Mouse (Mus musculus): ENCODE measurements at regions not wholly inside any gene's neighbourhood (a gene's known extent, or its start where the extent isn't known, plus 50 kb on each side); places are given as distances from the start of the nearest gene placed in this dataset.
A peak's percentile ranks its signal among the peaks of the same experiment; 100 is the strongest.

- no peak for DNase-seq
Observed at GRCm38 (mm10) chrX:140164859-140165258, 102.2 kb downstream of the Pih1h3b start.

DNA sequence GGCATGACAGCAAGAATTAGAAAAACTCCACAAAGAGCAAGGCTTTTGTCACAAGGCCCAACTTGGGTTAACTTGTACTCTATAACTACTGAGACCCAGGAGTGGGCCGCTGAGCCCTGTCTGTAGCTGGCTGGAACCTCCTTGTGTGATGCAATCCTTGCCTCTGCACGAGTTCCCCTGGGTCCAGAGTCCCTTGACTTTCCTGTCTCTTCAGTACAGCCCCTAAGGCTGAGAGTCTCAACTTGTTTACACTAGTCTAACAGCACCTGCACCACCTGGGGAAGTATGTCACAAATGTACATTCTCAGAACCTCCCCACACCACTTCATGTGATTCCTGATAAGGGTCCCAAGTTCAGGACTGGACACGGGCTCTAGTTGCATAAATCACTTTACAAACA lies 103.3 kb downstream of the Pih1h3b start:
- no peak for DNase-seq

DNA sequence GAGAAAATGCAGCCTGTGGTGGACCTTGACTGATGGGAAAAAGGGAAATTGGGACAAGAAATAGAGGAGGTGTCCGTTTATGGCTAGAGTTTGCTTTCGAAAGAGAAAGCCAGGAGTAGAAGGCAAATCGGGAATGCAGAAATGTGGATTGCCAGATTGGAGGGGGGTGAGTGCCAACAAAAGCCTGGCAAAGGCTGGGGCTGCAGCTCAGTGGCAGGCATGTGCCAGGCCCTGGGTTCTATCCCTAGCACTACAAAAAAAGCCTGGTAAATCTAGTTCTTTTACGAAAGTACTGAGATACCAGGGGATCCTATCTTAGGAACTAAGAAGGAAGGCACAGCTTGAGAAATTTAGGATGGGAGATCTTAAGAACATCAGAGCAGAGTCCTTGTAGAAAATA lies 117.2 kb downstream of the Pih1h3b start:
- no peak for DNase-seq

- DNase-seq: peak; percentile 14
Observed at GRCm38 (mm10) chrX:140183003-140183402, 120.3 kb downstream of the Pih1h3b start.

- no peak for DNase-seq
Observed at GRCm38 (mm10) chrX:140203676-140204075, 138.4 kb upstream of the Frmpd3 start.

- DNase-seq: peak; percentile 22
Observed at GRCm38 (mm10) chrX:140208791-140209190, 133.3 kb upstream of the Frmpd3 start.

- DNase-seq: no peak
Observed at GRCm38 (mm10) chrX:140212644-140213361, 129.3 kb upstream of the Frmpd3 start.

DNA sequence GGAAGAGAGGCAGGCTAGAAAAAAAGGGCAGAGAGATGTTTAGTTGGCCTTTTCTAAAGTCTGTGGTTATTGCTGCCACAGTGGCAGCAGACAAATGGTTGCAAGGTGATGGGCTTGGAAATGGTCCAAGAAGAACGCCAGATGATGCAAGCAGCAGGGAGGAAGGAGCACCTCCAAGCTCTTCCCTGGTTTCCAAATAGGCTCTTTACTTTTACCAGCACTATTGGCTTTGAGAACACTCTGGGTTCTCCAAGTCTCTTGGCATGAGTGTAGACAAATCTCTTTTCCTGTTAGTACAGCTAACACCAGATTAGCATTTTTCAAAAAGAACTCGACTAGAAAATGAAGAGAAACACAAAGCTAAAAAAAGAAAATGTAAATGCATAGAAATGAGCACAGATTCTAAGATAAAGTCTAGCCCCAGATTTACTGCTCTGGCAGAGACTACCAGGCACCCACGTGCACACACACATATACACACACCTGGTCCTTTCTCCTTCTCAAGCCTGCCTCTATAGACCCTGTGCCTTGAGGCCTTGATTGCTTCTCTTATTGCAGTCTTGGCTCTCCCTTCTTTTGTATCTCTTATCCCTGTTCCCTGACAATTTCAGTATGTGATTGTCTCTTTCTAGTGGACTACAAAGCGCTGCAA lies 127.7 kb upstream of the Frmpd3 start:
- DNase-seq: no peak

DNA sequence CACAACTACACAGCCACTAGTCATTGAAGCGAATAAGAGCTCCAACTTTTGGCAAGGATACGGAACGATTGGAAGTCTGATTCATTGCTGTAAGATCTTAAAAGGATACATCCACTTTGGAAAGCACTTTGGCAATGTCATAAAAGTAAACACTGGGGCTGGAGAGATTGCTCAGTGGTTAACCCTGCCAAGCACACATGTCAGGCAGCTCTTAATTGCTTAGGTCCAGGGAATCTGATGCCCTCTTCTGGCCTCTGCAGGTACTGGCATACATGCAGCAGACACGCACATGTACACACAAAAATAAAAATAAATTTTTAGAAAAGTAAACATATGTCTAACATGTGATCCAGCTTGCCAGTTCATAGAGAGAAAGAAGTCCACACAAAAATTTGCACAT lies 86.3 kb upstream of the Frmpd3 start:
- DNase-seq: no peak

GRCm38 (mm10) chrX:140269742-140270457 lies 72.2 kb upstream of the Frmpd3 start:
- DNase-seq: no peak

DNA sequence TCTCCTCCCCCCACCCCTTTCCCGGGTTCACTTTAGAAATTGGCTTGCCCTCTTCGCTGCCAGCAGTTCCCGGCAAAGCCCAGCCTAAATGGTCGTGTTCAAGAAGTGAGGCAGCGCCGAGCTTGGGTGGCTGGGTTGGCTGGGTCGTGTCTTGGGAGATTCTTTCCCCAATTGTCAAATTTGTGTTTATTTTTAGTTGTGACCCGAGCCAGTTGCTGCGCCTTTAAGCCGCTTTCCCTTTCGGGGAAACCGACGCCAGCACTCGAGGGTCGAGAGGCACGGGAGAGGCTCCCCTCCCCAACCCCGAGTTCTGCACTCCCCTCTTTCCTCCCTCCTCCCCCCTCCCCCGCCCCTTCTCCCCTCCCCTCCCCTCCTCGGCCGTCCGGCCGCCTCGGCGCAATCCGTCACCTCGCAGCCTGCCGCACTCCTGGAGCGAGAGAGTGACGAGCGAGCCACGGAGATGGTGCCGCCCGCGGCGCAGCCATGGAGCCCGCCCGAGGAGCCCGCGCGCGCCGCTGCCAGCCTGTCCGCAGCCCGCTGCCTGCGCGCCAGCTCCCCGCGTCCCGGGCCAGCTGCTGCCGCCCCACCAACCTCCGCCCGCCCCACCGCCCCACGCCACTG lies 64.6 kb upstream of the Frmpd3 start:
- peak; percentile 32 for DNase-seq

DNA sequence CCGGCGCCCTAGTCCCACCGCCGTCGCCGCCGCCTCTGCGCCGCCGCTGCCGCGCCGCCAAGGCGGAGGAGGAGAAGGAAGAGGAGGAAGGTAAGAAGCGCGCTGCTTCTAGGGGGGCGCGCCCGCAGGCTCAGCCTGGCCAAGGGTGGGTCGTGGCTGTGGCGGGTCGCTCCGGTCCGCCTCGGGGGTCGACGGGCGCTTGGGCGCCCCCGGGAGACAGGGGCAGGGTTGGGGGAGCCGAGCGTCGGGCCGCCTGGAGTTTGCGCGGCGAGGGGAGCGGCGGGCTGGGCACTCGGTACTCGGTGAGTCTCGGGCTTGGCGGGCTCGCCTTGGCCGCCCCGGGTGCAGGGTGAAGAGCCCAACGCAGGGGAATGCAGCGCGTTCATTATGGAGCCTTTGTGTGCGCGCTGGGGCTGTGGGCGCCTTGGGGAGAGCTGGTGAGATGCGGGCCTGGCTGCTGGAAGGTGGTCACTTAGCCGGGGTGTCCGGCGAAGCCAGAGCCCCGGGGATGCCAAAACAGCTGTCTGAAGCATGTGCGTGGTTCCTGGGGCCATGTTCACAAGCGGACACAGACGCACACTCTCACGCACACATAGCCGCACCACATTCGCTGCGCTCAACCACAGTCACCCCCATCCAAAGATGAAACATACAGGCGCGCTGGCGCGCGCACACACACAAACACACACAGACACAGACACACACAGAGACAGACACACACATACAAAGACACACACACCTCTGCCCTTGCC lies 63.9 kb upstream of the Frmpd3 start:
- no peak for DNase-seq

DNA sequence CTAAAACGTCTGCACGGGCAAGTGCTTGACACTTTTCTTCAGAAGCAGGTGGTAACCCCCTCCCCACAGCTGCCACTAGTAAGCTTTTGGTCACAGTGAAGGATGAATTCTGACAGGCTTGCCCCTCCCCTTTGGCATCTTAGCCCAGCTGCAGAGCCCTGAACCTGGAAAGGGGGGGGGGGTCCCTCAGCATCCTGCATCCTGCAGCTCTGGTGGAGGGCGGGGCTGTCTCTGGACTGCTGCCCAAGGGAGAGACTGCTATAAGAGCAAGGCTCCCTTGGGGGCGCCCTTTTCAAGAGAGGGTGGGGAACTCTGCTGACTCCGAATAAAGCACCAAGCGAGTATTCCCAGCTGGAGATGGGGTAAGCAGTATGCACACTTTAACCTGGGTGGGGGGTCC lies 62.8 kb upstream of the Frmpd3 start:
- DNase-seq: peak; percentile 14

- DNase-seq: no peak
Observed at GRCm38 (mm10) chrX:140280016-140280415, 62.0 kb upstream of the Frmpd3 start.

All from adrenal gland, postnatal 14 days (tissue).